Mouse (Mus musculus) CD4-positive naive resting alpha-beta T cell, adult 57 days (primary cell): ENCODE data around the gene Pds5b. TPM values are rescaled to one million over a fixed set of nuclear protein-coding genes. Genes with fewer than 3 reads are reported as not detected.

Source experiments
- total RNA-seq: library from RNA; stranded (reverse); gene quantifications from one replicate; pipeline ENCODE4 v1.2.4, GENCODE M21; 2023

Gene Pds5b
- total RNA-seq, result 51.8 TPM

DNA sequence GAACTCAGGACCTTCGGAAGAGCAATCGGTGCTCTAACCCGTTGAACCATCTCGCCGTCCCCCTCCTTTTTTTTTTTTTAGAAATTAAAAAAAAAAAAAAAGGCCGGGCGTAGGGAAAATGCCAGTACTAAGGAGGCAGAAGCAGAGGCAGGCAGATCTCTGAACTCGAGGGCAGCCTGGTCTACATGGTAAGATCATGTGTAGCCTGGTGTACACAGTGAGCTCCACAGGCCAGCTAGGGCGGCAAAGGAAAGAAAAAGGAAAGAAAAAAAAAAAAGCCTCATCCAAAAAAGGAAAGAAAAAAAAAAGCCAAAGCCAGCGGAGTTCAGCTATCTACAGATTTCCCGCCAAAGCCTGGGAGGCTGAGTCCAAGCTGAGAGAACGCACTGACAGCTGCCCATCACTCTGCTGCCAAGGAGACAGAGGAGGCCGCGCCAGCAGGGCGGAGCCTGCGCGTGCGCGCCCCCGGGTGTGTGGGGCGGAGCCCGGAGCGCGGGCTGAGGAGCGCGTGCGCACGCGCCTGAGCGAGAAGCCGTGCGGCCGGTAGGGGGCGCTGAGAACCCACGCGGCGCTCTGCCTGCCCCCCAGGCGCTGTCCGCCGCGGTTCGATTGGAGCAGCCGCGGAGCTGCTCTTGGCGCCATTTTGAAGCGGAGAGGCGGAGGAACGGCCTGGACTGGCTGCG is at the start of gene Pds5b:
TSS of gene Pds5b (plus strand) at position 587 of the 683 bp plus-strand sequence.

DNA sequence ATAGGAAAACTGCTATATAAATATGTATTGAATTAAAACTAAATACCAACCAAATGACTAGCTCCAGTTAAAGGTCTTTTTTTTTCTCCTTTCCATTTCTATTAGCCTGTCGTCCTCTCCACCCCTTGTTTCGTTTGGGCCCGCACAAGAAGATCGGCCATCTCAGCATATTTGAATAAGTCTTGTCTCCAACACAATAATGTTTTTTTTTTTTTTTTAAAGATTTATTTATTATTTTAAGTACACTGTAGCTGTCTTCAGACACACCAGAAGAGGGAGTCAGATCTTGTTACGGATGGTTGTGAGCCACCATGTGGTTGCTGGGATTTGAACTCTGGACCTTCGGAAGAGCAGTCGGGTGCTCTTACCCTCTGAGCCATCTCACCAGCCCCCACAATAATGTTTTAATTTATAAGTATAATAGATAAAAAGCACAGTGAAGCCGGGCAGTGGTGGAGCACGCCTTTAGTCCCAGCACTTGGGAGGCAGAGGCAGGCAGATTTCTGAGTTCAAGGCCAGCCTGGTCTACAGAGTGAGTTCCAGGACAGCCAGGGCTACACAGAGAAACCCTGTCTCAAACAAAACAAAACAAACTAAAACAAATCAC is 7.3 kb upstream of the Pds5b start, which contains the start of gene N4bp2l2:
TSS of gene N4bp2l2 (minus strand) at position 51 of the 607 bp plus-strand sequence.

Other genes with a start within 250 kb of the Pds5b start
- gene Zar1l, start 155.6 kb upstream of the Pds5b start, total RNA-seq, result not detected
- gene Brca2, start 151.1 kb upstream of the Pds5b start, total RNA-seq, result 6.9 TPM
- gene N4bp2l1, start 76.6 kb upstream of the Pds5b start, total RNA-seq, result 77.2 TPM
- gene N4bp2l2, start 7.6 kb upstream of the Pds5b start, total RNA-seq, result 177 TPM